Mouse (Mus musculus): ENCODE data around the gene Baiap2. TPM values are rescaled to one million over a fixed set of nuclear protein-coding genes. Genes with fewer than 3 reads are reported as not detected.

Gene Baiap2
- polyA plus RNA-seq, 1 experiment from 2014 or later, result 8.0 TPM

GRCm38 (mm10) chr11:119919897-119920296, 22.7 kb upstream of the Baiap2 start:
- ATAC-seq (ENCODE audit: insufficient read depth), result no peak
- 57% methylated on average over 8 of the region's 8 CpGs for WGBS (ENCODE audit: insufficient replicate concordance)
- peaks cover 20% of the 10 kb centered on the region for H3K4me1 ChIP-seq (replicated peaks)
- no peaks in the 10 kb centered on the region for H3K27me3 ChIP-seq
- H3K4me2 ChIP-seq, result no peak overlapping the region
- peaks cover 35% of the 10 kb centered on the region for H3K36me3 ChIP-seq (replicated peaks)
- H3K4me3 ChIP-seq (replicated peaks), result no peak overlapping the region
- no peaks in the 10 kb centered on the region for H3K9me3 ChIP-seq (replicated peaks)
- no peak overlapping the region for H3K27ac ChIP-seq (replicated peaks)
- H3K9ac ChIP-seq, result no peak overlapping the region

GRCm38 (mm10) chr11:119920668-119921067, 21.9 kb upstream of the Baiap2 start:
- ATAC-seq (ENCODE audit: insufficient read depth), result no peak
- H3K9me3 ChIP-seq (replicated peaks), result no peaks in the 10 kb centered on the region
- no peaks in the 10 kb centered on the region for H3K27me3 ChIP-seq
- H3K4me3 ChIP-seq (replicated peaks), result no peak overlapping the region
- 81% methylated on average over 5 of the region's 5 CpGs for WGBS (ENCODE audit: insufficient replicate concordance)
- H3K9ac ChIP-seq, result no peak overlapping the region
- no peak overlapping the region for H3K4me2 ChIP-seq
- peaks cover 35% of the 10 kb centered on the region for H3K36me3 ChIP-seq (replicated peaks)
- no peak overlapping the region for H3K27ac ChIP-seq (replicated peaks)
- H3K4me1 ChIP-seq (replicated peaks), result peaks cover 12% of the 10 kb centered on the region

- Histone ChIP-seq H3K9ac (no peak overlapping the region), H3K36me3 (replicated peaks) (no peaks in the 10 kb centered on the region), H3K27me3 (no peaks in the 10 kb centered on the region), H3K4me2 (no peak overlapping the region), H3K9me3 (replicated peaks) (no peaks in the 10 kb centered on the region), H3K4me1 (replicated peaks) (peaks cover 6% of the 10 kb centered on the region), H3K4me3 (replicated peaks) (no peak overlapping the region), H3K27ac (replicated peaks) (peak overlapping the region; percentile 24)
- no peak for ATAC-seq (ENCODE audit: insufficient read depth)
- WGBS (ENCODE audit: insufficient replicate concordance), result 20% methylated on average over 5 of the region's 5 CpGs
These were observed 17.4 kb upstream of the Baiap2 start for GRCm38 (mm10) chr11:119925176-119925575.

GRCm38 (mm10) chr11:119926762-119927161, 15.8 kb upstream of the Baiap2 start:
- no peak for ATAC-seq (ENCODE audit: insufficient read depth)
- Histone ChIP-seq H3K9ac (no peak overlapping the region), H3K4me2 (no peak overlapping the region), H3K9me3 (replicated peaks) (no peaks in the 10 kb centered on the region), H3K4me1 (replicated peaks) (peaks cover 6% of the 10 kb centered on the region), H3K36me3 (replicated peaks) (no peaks in the 10 kb centered on the region), H3K27me3 (no peaks in the 10 kb centered on the region), H3K4me3 (replicated peaks) (no peak overlapping the region), H3K27ac (replicated peaks) (no peak overlapping the region)
- 58% methylated on average over 5 of the region's 5 CpGs for WGBS (ENCODE audit: insufficient replicate concordance)

GRCm38 (mm10) chr11:119928023-119928681, 14.4 kb upstream of the Baiap2 start:
- H3K9me3 ChIP-seq (replicated peaks), result no peaks in the 10 kb centered on the region
- no peak overlapping the region for H3K9ac ChIP-seq
- WGBS (ENCODE audit: insufficient replicate concordance), result 12% methylated on average over 16 of the region's 16 CpGs
- peaks cover 11% of the 10 kb centered on the region; the same call in 1 of the 2 replicates for H3K27me3 ChIP-seq
- peak overlapping the region; percentile 45 for H3K4me2 ChIP-seq
- 0 out of 2 replicates have a peak overlapping the region, but pooled peaks have one; percentile 18 for H3K4me3 ChIP-seq (replicated peaks)
- H3K36me3 ChIP-seq (replicated peaks), result no peaks in the 10 kb centered on the region
- H3K4me1 ChIP-seq (replicated peaks), result peaks cover 6% of the 10 kb centered on the region
- no peak for ATAC-seq (ENCODE audit: insufficient read depth)
- 0 out of 2 replicates have a peak overlapping the region, but pooled peaks have one; percentile 26 for H3K27ac ChIP-seq (replicated peaks)

- H3K4me3 ChIP-seq (replicated peaks), result no peak overlapping the region
- H3K27ac ChIP-seq (replicated peaks), result no peak overlapping the region
- no peaks in the 10 kb centered on the region for H3K9me3 ChIP-seq (replicated peaks)
- no peaks in the 10 kb centered on the region for H3K36me3 ChIP-seq (replicated peaks)
- no peak for ATAC-seq (ENCODE audit: insufficient read depth)
- H3K27me3 ChIP-seq, result peaks cover 12% of the 10 kb centered on the region; the same call in 1 of the 2 replicates
- peaks cover 6% of the 10 kb centered on the region for H3K4me1 ChIP-seq (replicated peaks)
- no peak overlapping the region for H3K9ac ChIP-seq
- no peak overlapping the region for H3K4me2 ChIP-seq
- 47% methylated on average over 6 of the region's 6 CpGs for WGBS (ENCODE audit: insufficient replicate concordance)
These were observed 12.8 kb upstream of the Baiap2 start for GRCm38 (mm10) chr11:119929603-119930265.

- 51% methylated on average over 10 of the region's 10 CpGs for WGBS (ENCODE audit: insufficient replicate concordance)
- Histone ChIP-seq H3K27me3 (peaks cover 12% of the 10 kb centered on the region; the same call in 1 of the 2 replicates), H3K4me2 (no peak overlapping the region), H3K4me1 (replicated peaks) (peaks cover 14% of the 10 kb centered on the region), H3K9ac (no peak overlapping the region), H3K27ac (replicated peaks) (no peak overlapping the region), H3K4me3 (replicated peaks) (no peak overlapping the region), H3K36me3 (replicated peaks) (no peaks in the 10 kb centered on the region), H3K9me3 (replicated peaks) (no peaks in the 10 kb centered on the region)
- ATAC-seq (ENCODE audit: insufficient read depth), result no peak
These were observed 10.8 kb upstream of the Baiap2 start for GRCm38 (mm10) chr11:119931809-119932208.

- H3K36me3 ChIP-seq (replicated peaks), result no peaks in the 10 kb centered on the region
- H3K27me3 ChIP-seq, result peaks cover 18% of the 10 kb centered on the region
- no peaks in the 10 kb centered on the region for H3K9me3 ChIP-seq (replicated peaks)
- H3K4me3 ChIP-seq (replicated peaks), result no peak overlapping the region
- H3K9ac ChIP-seq, result no peak overlapping the region
- no peak overlapping the region for H3K4me2 ChIP-seq
- H3K4me1 ChIP-seq (replicated peaks), result peaks cover 26% of the 10 kb centered on the region
- no peak for ATAC-seq (ENCODE audit: insufficient read depth)
- 48% methylated on average over 4 of the region's 4 CpGs for WGBS (ENCODE audit: insufficient replicate concordance)
- no peak overlapping the region for H3K27ac ChIP-seq (replicated peaks)
These were observed 9.4 kb upstream of the Baiap2 start for GRCm38 (mm10) chr11:119933142-119933541.

- no peaks in the 10 kb centered on the region for H3K9me3 ChIP-seq (replicated peaks)
- ATAC-seq (ENCODE audit: insufficient read depth), result no peak
- H3K4me2 ChIP-seq, result no peak overlapping the region
- peaks cover 30% of the 10 kb centered on the region for H3K4me1 ChIP-seq (replicated peaks)
- H3K4me3 ChIP-seq (replicated peaks), result no peak overlapping the region
- no peak overlapping the region for H3K9ac ChIP-seq
- H3K27ac ChIP-seq (replicated peaks), result no peak overlapping the region
- peaks cover 26% of the 10 kb centered on the region for H3K27me3 ChIP-seq
- WGBS (ENCODE audit: insufficient replicate concordance), result 57% methylated on average over 8 of the region's 8 CpGs
- H3K36me3 ChIP-seq (replicated peaks), result no peaks in the 10 kb centered on the region
These were observed 8.6 kb upstream of the Baiap2 start for GRCm38 (mm10) chr11:119933819-119934583.

GRCm38 (mm10) chr11:119934773-119935172, 7.8 kb upstream of the Baiap2 start:
- no peak overlapping the region for H3K4me2 ChIP-seq

GRCm38 (mm10) chr11:119935457-119935856, 7.1 kb upstream of the Baiap2 start:
- WGBS (ENCODE audit: insufficient replicate concordance), result 31% methylated on average over 6 of the region's 6 CpGs
- H3K9ac ChIP-seq, result no peak overlapping the region
- no peak overlapping the region for H3K4me3 ChIP-seq (replicated peaks)
- no peaks in the 10 kb centered on the region for H3K9me3 ChIP-seq (replicated peaks)
- H3K27ac ChIP-seq (replicated peaks), result no peak overlapping the region
- no peak for ATAC-seq (ENCODE audit: insufficient read depth)
- H3K4me2 ChIP-seq, result no peak overlapping the region
- peaks cover 44% of the 10 kb centered on the region for H3K4me1 ChIP-seq (replicated peaks)
- peaks cover 41% of the 10 kb centered on the region for H3K27me3 ChIP-seq
- no peaks in the 10 kb centered on the region for H3K36me3 ChIP-seq (replicated peaks)

More at GRCm38 (mm10) chr11:119934773-119935172, 7.8 kb upstream of the Baiap2 start:
- Histone ChIP-seq H3K9ac (no peak overlapping the region), H3K36me3 (replicated peaks) (no peaks in the 10 kb centered on the region), H3K4me3 (replicated peaks) (no peak overlapping the region), H3K9me3 (replicated peaks) (no peaks in the 10 kb centered on the region), H3K27me3 (peaks cover 34% of the 10 kb centered on the region), H3K4me1 (replicated peaks) (peaks cover 38% of the 10 kb centered on the region), H3K27ac (replicated peaks) (no peak overlapping the region)
- 43% methylated on average over 8 of the region's 8 CpGs for WGBS (ENCODE audit: insufficient replicate concordance)
- ATAC-seq (ENCODE audit: insufficient read depth), result no peak

All from liver, embryonic 15.5 days (tissue).